Mouse (Mus musculus) adrenal gland, adult 2 months (tissue): Measurements from ENCODE around the gene Tctex1d1. TPM values are rescaled to one million over a fixed set of nuclear protein-coding genes. Genes with fewer than 3 reads are reported as not detected.

Source experiments
- DNase-seq: peaks from one replicate; pipeline ENCODE4 v3.0.0; 2021
- long read RNA-seq: library from polyadenylated mRNA; stranded (forward); transcript quantifications from one replicate; pipeline ENCODE4 v2.0.0, GENCODE M21; 2021
- polyA plus RNA-seq: library from polyadenylated mRNA; depleted of rRNA; stranded (reverse); fragments of >200 nt; gene quantifications from 2 replicates; pipeline ENCODE4 v1.2.3, GENCODE M21; 2012; rRNA removed
- total RNA-seq, 2 experiments: library from RNA; stranded (reverse); gene quantifications; 2 replicates each; pipeline ENCODE4 v1.2.3; 2021

The Tctex1d1 gene
- total RNA-seq (not detected), polyA plus RNA-seq (not detected in 2 replicates)
- long read RNA-seq = 0 reads

GRCm38 (mm10) chr4:102978440-102978839 lies at the start of gene Tctex1d1:
Gene Tctex1d1 (plus strand): TSS chr4:102978606.
- no peak for DNase-seq

DNA sequence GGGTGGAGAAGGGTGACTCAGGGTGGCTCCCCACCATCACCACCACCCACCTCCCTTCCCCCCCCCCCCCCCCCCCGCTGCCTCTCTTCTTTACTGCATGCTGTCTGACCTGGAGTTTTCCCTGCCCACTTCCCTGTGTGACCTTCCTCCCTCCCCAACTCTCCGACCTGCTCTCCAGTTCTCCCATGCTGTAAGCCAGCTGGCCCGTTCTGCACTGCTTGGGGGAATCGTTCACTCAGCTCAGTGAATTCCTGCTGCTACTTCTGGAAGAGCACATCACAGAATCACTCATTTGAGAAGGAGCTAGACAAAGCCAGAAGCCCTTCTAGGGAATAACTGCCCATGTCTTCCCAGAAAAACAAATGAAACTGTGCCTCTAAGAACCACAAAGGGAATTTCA lies 48.9 kb upstream of the Tctex1d1 start:
- DNase-seq = no peak

GRCm38 (mm10) chr4:102930679-102931078 lies 47.7 kb upstream of the Tctex1d1 start:
- DNase-seq = no peak

GRCm38 (mm10) chr4:102940266-102940665 lies 38.1 kb upstream of the Tctex1d1 start:
- no peak for DNase-seq

DNA sequence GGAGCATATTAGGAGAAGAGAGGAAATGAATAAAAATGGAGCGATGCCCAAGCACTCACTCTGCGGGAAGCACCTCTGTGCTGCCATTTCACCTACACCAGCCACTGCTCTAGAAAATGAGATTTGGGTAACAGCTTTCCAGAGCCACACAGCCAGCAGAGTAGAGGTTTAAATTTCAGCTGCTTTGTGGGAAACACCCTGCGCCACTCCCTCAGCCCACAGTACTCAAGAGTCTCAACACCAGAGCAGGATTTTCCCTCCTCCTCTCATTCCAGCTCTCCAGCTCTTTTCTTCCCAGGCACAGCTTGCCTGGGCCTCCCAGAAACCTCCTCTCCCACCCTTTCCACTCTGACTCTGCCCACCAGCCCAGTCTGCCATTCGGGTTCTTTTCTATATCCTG lies 37.7 kb upstream of the Tctex1d1 start:
- no peak for DNase-seq

DNA sequence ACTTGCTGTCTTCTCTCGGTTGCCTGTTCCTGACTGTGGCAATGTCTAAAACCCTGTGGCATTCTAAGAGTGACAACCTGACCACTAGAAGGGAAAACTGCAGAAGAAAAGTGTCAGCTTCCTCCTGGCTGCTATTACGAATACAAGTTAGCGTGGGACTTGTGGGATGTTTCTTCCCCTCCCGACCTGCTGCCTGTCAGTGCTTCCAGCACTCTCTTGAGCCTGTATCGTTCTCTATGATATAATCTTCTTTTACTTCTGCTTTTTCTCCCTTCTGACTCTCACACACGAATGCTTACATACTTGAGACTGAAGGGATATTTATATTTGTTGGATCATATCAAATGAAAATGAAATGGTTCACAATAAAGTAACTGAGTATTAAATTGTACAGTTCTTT lies 34.1 kb upstream of the Tctex1d1 start:
- no peak for DNase-seq

GRCm38 (mm10) chr4:102952476-102952875 lies 25.9 kb upstream of the Tctex1d1 start:
- DNase-seq = no peak

DNA sequence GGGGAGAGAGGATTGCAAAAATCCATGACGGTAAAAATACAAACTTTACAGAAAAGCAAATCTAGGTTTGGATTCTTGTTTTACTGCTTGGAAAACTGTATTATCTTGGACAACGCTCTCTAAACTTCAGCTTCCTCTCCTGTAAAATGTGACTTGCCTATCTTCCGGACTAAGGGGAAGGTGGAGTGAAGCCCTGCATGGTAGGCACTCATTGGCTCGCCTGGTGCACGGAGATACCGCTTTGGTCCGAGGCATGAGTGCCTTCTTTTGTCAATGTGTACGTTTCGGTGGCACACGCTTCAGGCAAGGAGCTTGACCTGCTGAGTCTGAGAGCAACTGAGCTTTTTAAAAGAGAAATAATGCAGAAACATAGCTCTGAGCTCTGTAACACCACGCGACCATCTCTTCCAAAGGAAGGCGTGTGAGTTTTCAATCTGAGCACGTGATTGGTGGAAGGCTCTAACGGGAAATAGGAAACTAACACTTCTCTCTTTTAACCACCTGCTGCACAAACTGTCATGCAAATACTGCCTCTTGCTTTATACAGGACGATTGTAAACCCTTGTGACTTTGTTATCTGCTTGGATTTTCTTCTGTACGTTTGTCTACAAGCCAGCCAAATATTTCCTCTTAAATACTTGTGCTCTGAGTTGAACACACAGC lies 23.0 kb upstream of the Tctex1d1 start:
- DNase-seq = no peak

- no peak for DNase-seq
Measured at GRCm38 (mm10) chr4:102959409-102959808, 19.0 kb upstream of the Tctex1d1 start.

DNA sequence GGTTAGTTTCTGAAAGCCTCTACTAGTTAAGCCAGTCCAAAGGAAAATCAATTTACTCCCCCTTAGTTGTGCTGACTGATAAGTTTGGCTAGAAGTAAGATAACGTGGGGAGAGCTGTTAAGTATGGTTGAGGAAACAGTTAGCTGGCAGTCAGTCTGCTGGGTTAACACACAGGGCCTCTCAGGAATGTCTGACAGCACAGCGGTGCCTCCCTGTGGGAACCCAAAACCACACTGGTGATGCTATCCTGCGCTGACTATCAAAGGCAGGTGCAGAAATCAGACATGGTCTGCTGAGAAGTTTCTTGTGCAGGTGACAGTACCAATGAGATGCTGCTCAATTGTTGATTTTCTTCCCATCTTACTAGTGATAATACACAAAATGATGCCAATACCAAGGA lies 14.2 kb upstream of the Tctex1d1 start:
- no peak for DNase-seq

- no peak for DNase-seq
Measured at GRCm38 (mm10) chr4:102967811-102968210, 10.6 kb upstream of the Tctex1d1 start.

- no peak for DNase-seq
Measured at GRCm38 (mm10) chr4:102969599-102969998, 8.8 kb upstream of the Tctex1d1 start.

DNA sequence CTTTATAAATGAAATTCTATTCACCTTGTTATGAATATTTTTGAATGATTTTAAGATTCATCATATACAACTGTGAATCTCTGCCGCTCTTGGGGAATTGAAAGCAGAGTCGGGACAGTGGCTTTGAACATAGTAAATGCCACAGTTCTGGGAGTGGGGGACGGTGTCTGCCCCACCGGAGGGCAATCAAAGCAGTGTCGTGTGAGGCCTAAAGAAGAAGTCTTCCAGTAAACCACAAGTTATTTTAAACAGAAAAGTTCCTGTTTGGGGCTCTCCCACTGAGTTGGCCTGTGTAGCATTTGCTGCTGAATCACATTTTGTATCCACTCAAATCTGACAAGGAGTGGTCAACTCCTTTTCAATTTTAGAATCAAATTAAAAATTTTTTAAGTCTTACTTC lies 7.2 kb upstream of the Tctex1d1 start:
- no peak for DNase-seq

- no peak for DNase-seq
Measured at GRCm38 (mm10) chr4:102972071-102972470, 6.3 kb upstream of the Tctex1d1 start.

DNA sequence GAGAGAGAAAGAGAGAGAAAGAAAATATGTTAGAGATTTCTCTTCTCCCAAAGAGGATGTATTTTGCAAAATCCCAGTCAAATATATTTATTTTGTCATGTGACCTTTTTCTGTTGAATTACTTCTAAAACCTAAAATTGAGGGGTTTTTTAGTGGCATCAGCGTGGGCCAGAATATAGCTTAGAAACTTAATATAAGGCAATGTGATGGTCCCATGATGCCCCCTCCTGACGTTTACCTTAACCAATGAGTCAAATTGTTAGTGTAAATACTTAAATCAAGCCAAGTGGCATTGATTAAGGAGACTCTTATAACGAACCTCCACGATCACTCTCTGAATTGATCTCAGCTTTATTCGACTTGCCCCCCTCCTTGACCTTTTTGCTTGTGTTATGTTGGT lies 4.2 kb upstream of the Tctex1d1 start:
- no peak for DNase-seq

- DNase-seq = no peak
Measured at GRCm38 (mm10) chr4:102976290-102977275, 1.8 kb upstream of the Tctex1d1 start.

DNA sequence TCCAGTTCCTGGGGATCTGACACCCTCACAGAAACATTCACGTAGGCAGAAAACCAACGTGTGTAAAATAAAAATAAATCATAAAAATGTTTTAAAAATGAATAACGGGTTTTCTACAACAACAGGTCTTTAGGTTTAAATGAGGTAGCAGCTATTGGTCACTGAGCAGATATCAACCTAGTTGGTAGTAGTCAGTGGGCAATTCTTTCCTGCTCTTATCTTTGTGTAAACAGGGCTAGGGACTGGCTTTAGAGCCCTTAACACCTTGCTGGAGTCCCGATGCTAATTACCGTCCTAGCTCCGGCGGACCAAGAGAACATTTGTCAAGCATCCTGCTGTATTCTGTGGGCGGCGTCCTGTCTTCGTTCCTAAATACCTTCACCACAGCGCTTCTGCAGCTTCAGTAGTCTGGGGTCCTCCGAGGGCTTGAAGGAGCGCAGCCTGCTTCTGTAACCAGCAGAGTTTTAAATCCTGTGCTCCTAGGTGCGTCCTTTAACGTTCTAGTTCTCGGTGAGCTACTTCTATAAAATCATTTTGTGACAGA lies 556 bp upstream of the Tctex1d1 start:
- DNase-seq = no peak

DNA sequence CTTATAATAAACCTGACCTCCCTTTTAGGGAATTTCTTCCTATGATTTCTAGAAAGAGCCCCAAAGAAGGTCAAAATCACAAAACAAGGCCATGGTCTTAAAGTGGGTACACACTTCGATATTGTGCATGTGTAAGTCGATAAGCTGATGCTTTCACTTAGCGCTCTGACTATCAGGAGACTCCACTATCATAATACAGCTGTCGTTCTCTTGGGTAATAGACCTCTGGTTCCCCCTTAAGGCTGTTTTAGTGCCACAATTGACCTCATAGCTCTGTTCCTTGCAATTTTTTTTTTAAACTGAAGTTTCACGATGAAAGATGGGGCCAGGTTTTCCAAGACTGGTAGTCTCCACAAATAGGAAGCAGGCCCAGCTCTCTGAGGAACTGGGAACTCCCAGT lies 979 bp downstream of the Tctex1d1 start:
- no peak for DNase-seq

DNA sequence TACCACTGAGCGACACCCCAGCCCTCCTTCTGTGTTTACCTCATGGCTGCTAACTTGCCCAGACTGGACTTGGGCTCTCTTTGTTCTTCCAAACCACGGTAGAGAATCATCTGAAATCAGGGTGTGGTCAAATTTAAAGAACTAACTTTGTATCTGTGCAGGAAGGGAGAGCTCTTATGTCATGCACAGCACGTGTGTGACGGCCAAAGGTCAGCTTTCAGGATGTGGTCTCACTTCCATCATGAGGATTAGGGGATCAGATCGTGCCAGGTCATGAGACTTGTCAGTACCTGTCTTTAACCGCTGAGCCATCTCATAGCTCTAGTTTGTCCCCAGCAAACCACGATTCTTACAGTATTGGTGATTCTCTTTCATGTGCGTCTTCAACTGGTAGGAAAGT lies 3.3 kb downstream of the Tctex1d1 start:
- no peak for DNase-seq

DNA sequence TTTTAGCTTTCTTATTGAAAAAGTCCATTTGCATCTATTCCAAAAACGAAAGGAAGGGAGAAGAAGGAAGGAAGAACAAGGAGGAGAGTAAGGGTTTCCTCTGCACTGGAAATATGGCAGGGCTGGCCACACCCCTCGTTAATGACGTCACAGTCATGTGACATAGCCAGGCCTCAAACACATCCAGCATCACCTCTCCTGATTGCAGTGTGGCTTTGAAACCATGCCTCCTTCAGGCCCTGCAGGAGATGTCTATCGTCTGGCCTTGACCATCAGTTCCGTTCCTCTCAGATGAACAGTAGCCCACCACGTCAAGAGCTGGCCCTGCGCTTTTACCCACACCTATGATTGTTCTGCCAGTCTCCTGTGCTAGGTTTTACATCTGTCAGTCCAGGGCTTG lies 7.8 kb downstream of the Tctex1d1 start:
- DNase-seq = no peak

DNA sequence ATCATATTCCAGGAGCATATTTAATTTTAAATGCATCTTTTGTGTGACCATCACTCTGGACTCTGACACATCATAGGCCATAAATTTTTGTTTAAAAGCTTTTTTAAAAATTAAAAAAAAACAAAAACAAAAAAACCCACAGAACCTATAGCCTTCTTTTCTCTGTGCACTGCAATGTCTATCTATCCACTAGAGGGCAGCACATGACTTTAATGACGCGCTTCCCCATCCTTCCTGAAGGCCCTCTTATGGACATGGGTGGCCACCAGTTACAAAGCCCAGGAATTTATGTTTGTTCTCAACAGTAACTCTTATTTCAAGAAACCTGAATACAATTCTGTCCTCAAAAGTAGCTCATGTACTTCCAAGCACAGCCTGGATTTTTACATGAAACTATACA lies 8.5 kb downstream of the Tctex1d1 start:
- DNase-seq = peak; percentile 18

GRCm38 (mm10) chr4:102987325-102987724 lies 8.9 kb downstream of the Tctex1d1 start:
- no peak for DNase-seq

DNA sequence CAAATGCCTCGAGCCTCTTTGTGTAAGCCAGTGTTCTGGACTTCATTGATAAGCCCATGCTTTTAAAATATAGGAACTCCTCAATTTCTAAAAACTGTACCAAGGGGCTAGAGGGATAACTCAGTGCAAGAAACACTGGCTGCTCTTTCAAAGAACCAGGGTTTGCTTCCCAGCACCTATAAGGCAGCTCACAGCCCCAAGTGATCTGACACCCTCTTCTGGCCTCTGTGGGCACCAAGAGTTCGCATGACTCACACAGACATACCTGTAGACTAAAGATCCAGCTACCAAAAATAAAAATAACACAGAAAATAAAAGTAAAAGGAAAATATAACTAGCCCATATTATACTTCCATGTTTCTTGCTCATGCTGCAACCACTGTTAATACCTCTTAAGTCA lies 9.3 kb downstream of the Tctex1d1 start:
- DNase-seq = no peak
